In genomic region chr5:108367871-108368332, GRCm38 (mm10) we compare ENCODE assay signal across 8 mouse cellular contexts. TPM values are rescaled to one million over a fixed set of nuclear protein-coding genes. Genes with fewer than 3 reads are reported as not detected.
DNase-seq lines count a peak whose midpoint lies in the region.

Gene Gm42517 (minus strand): TSS chr5:108367922.

- no peaks in the 10 kb centered on the region for H3K36me3 ChIP-seq in heart, embryonic 10.5 days

- H3K27ac ChIP-seq in heart, embryonic 10.5 days: 0 out of 2 replicates have a peak within 1 kb of the TSS, but pooled peaks have one; percentile 22

- H3K4me3 ChIP-seq in heart, embryonic 10.5 days: peak within 1 kb of the TSS; percentile 71

- H3K4me1 ChIP-seq in heart, embryonic 10.5 days: peaks cover 30% of the 10 kb centered on the region

- 3% methylated on average over 32 of the region's 36 CpGs for WGBS in heart, embryonic 10.5 days

- intact Hi-C loops in left cerebral cortex, postnatal 14 days (cut with DNase I): no loop called here

- H3K9me3 ChIP-seq in heart, embryonic 10.5 days: no peaks in the 10 kb centered on the region

- H3K27me3 ChIP-seq in heart, embryonic 10.5 days (ENCODE audit: insufficient read depth, poor library complexity, severe bottlenecking): peaks cover 100% of the 10 kb centered on the region

- peak; percentile 15 for DNase-seq in embryo, embryonic 10.5 days (ENCODE audit: low spot score)
- no peak for DNase-seq in embryo, embryonic 10 days (ENCODE audit: low spot score)
- peak; percentile 46 for DNase-seq in right cerebral cortex, postnatal 25 days
- DNase-seq in right cerebral cortex, adult 18-20 months: no peak
- DNase-seq in heart, embryonic 10.5 days (ENCODE audit: low spot score): no peak
- DNase-seq in left cerebral cortex, postnatal 14 days (ENCODE audit: low spot score in 2 of 2): no peak
- DNase-seq in neural tube, embryonic 10.5 days (ENCODE audit: extremely low spot score, low spot score): peak; percentile 50
- DNase-seq in adipocyte (ENCODE audit: low spot score): no peak

RNA-seq across cellular contexts. Expression of gene Gm42517, which starts in this region (rescaled TPM):
- 0.06 TPM in 1 of 2 replicates, not detected in the other for polyA plus RNA-seq in heart, embryonic 10.5 days (2016; fragmentation: Nextera tagmentation; extraction: Ambion mirVana)
- total RNA-seq in left cerebral cortex, postnatal 14 days (2021): 10 to 100 TPM; 76.9 to 78.2 TPM

Comparison
In these comparisons a context has a peak if more than half of its experiments do, and no peak if none do; other contexts are left out.
1. DNase-seq: peak in embryo, embryonic 10.5 days (single experiment), right cerebral cortex, postnatal 25 days (single experiment) and neural tube, embryonic 10.5 days (single experiment); none in embryo, embryonic 10 days (single experiment), right cerebral cortex, adult 18-20 months (single experiment), heart, embryonic 10.5 days (single experiment), left cerebral cortex, postnatal 14 days (0 of 2) and adipocyte (single experiment).